Mouse (Mus musculus) intestine, embryonic 14.5 days (tissue): ENCODE measurements around the gene Mgat4b. TPM values are rescaled to one million over a fixed set of nuclear protein-coding genes. Genes with fewer than 3 reads are reported as not detected.

Source experiments
- ATAC-seq: fragments of 200-750 bp; cut with Nextera tagmentation; replicated peaks from 2 replicates; pipeline ENCODE4 v1.8.0; 2017; ENCODE audit warnings: low read depth, moderate number of reproducible peaks, moderate TSS enrichment, moderate library complexity; ENCODE audit not compliant: low FRiP score, low TSS enrichment
- DNase-seq: peaks from one replicate; pipeline ENCODE4 v3.0.0-alpha.2; 2018; ENCODE audit warnings: low spot score
- H3K27ac ChIP-seq: fragments of 300-500 bp; sonication (generic); 2 replicates; pipeline ENCODE4 v1.5.1; 2014; ENCODE audit warnings: low read depth, mild to moderate bottlenecking, control low read depth
- H3K27me3 ChIP-seq: fragments of 300-500 bp; sonication (generic); replicated peaks from 2 replicates; pipeline ENCODE4 v1.6.1; 2014; ENCODE audit warnings: low read length, control low read depth; ENCODE audit not compliant: control insufficient read depth, insufficient read depth
- H3K36me3 ChIP-seq: fragments of 300-500 bp; sonication (generic); 2 replicates; pipeline ENCODE4 v1.6.1; 2014; ENCODE audit warnings: low read length, control low read depth; ENCODE audit not compliant: control insufficient read depth, insufficient read depth
- H3K4me1 ChIP-seq: fragments of 300-500 bp; sonication (generic); replicated peaks from 2 replicates; pipeline ENCODE4 v1.6.1; 2014; ENCODE audit warnings: low read length, control low read depth, mixed read lengths; ENCODE audit not compliant: control insufficient read depth, insufficient read depth
- H3K4me2 ChIP-seq: fragments of 300-500 bp; sonication (generic); 2 replicates; pipeline ENCODE4 v1.6.1; 2014; ENCODE audit warnings: low read length
- H3K4me3 ChIP-seq: fragments of 300-500 bp; sonication (generic); 2 replicates; pipeline ENCODE4 v1.5.1; 2014; ENCODE audit warnings: low read depth, low read length, control low read depth, mixed read lengths
- H3K9ac ChIP-seq: fragments of 300-500 bp; sonication (generic); 2 replicates; pipeline ENCODE4 v1.6.1; 2014; ENCODE audit warnings: mild to moderate bottlenecking, low read length
- H3K9me3 ChIP-seq: fragments of 300-500 bp; sonication (generic); 2 replicates; pipeline ENCODE4 v1.6.1; 2016; ENCODE audit warnings: low read length, control low read depth; ENCODE audit not compliant: control insufficient read depth
- WGBS: fragments of 180-500 bp; shearing (Covaris S2); extraction: QIAGEN DNeasy Blood & Tissue Kit; methylation state at CpG from one replicate; pipeline ENCODE4 v1.1.7; 2014; 5-methylcytosine and 5-hydroxymethylcytosine counted together
- polyA plus RNA-seq: library from polyadenylated mRNA; unstranded; fragments of >200 nt; fragmentation: Nextera tagmentation; extraction: Ambion mirVana; gene quantifications from 2 replicates; pipeline ENCODE4 v1.2.1, GENCODE M21; 2014

Mgat4b gene
- polyA plus RNA-seq, 1 experiment from 2014 or later: 24.4 TPM

DNA sequence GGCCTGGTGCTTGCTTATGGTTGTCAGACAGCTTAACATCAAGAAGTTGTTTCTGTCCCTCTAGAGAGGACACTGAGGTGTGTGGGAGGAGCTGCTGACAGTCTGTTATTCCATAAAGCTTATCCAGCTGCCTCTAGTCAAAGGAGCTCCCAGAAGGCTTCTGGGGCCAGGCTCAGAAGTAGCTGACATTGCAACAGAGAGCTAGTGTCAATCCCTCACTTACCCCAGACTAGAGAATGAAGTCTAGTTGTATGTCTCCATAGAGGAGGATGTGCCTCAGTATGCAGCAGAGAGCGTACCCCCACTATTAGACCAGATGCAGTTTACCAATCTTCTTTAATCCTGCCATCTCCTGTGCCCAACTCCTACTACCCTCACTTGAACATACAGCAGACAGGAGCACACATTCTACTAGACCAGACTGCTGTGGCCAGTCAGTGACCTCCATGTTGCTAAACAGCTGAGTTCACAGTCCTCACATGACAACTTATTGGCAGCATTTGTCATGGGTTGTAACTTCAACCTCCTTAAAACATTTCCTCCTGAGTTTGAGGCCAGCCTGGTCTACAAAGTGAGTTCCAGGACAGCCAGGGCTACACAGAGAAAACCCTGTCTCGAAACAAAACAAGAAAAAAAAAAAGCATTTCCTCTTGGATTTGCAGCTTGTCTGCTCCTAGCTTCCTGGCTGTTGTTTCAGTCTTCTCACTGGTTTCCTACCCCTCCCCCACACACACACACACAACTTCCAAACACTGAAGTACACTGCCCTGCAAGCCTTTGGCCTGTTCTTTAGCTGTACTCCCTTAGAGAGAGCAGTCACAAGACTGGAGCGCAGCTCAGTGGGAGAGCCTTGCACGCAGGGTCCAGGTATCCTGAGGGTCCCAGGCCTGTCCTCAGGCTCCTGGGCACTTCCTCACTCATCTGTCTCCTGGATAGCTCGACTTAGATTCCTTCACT lies 31.9 kb upstream of the Mgat4b start:
- no peak for DNase-seq
- Histone ChIP-seq H3K4me2 (no peak overlapping the region), H3K27ac (no peak overlapping the region), H3K27me3 (no peaks in the 10 kb centered on the region), H3K9ac (no peak overlapping the region), H3K4me1 (peaks cover 6% of the 10 kb centered on the region), H3K4me3 (no peak overlapping the region), H3K9me3 (no peaks in the 10 kb centered on the region), H3K36me3 (no peaks in the 10 kb centered on the region; the same call in 1 of the 2 replicates)
- WGBS: 73% methylated on average over 5 of the region's 5 CpGs
- ATAC-seq: no peak

DNA sequence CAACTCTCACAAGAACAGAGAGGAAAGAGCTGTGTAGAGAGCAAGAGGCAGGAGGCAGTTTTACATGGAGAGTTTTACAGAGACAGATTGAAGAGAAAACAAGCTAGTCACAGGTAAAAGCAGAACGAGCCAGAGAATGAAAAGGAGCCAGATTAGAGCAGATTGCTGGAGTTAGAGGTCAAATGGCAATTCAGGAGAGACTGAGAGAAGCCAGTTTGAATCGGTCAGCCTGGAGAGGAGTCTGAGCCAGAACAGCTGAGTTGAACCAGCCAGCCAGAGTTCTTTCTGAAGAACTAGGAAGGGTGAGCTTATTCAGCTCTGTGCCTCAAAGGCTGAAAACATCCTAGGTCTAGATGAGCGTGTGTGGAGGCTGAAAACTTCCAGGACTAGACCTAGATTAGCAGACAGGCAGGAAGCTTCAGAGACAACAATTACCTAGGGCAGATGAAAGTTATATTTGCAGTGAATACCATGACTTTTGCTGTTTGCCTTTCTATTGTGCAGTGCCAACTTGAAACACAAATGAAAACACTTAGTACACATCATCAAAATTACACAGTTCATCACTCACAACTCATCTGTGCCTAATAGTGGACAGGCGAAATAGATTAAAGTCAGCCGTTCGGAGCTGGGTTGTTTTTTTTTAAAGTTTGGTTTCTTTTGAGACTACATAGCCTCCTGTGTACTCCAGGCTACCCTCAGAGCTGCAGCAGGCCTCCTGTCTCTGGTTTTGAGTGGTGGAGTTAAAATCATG lies 30.0 kb upstream of the Mgat4b start:
- no peak overlapping the region for H3K4me3 ChIP-seq
- no peak overlapping the region for H3K9ac ChIP-seq
- DNase-seq (no peak), ATAC-seq (no peak)
- H3K4me1 ChIP-seq: peaks cover under 1% of the 10 kb centered on the region
- WGBS: 77% methylated on average over 6 of the region's 6 CpGs
- no peaks in the 10 kb centered on the region; the same call in 1 of the 2 replicates for H3K36me3 ChIP-seq
- no peak overlapping the region for H3K27ac ChIP-seq
- no peak overlapping the region for H3K4me2 ChIP-seq
- H3K27me3 ChIP-seq: no peaks in the 10 kb centered on the region
- H3K9me3 ChIP-seq: no peaks in the 10 kb centered on the region

- H3K27ac ChIP-seq: no peak overlapping the region
- no peak for DNase-seq
- no peak overlapping the region for H3K4me3 ChIP-seq
- H3K9me3 ChIP-seq: no peaks in the 10 kb centered on the region
- no peaks in the 10 kb centered on the region for H3K27me3 ChIP-seq
- 84% methylated on average over 4 of the region's 4 CpGs for WGBS
- no peaks in the 10 kb centered on the region; the same call in 1 of the 2 replicates for H3K36me3 ChIP-seq
- ATAC-seq: no peak
- no peaks in the 10 kb centered on the region for H3K4me1 ChIP-seq
- no peak overlapping the region for H3K4me2 ChIP-seq
- no peak overlapping the region for H3K9ac ChIP-seq
Observed at GRCm38 (mm10) chr11:50182702-50183101, 28.0 kb upstream of the Mgat4b start.

GRCm38 (mm10) chr11:50184788-50185187 lies 25.9 kb upstream of the Mgat4b start:
- no peak overlapping the region for H3K9ac ChIP-seq
- ATAC-seq (no peak), DNase-seq (no peak)
- H3K27me3 ChIP-seq: no peaks in the 10 kb centered on the region
- no peak overlapping the region for H3K4me2 ChIP-seq
- H3K36me3 ChIP-seq: no peaks in the 10 kb centered on the region; the same call in 1 of the 2 replicates
- 0 out of 2 replicates have a peak, but pooled peaks cover 3% of the 10 kb centered on the region for H3K4me1 ChIP-seq
- H3K4me3 ChIP-seq: no peak overlapping the region
- WGBS: 83% methylated on average over 3 of the region's 3 CpGs
- no peaks in the 10 kb centered on the region for H3K9me3 ChIP-seq
- no peak overlapping the region for H3K27ac ChIP-seq

- H3K27ac ChIP-seq: no peak overlapping the region
- WGBS: 67% methylated on average over 7 of the region's 7 CpGs
- ATAC-seq: no peak
Observed at GRCm38 (mm10) chr11:50188682-50189081, 22.0 kb upstream of the Mgat4b start.

DNA sequence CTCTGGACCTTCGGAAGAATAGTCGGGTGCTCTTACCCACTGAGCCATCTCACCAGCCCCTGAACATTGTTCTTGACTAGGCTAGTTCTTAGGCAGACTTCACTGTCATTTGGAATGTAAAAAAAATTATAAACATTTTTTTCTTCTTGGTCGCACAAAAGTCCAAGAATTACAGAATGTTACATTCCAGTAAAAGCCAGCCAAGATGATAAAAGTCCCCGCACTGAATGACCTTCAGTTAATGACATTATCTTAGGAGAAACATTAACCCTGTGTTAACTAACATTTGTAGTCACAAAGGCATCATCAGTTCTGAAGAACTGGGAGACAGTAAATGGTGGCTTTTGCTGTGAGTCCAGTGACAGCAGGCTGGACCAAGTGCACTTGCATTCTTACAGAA lies 20.3 kb upstream of the Mgat4b start:
- Histone ChIP-seq H3K27ac (no peak overlapping the region), H3K4me3 (no peak overlapping the region), H3K4me1 (0 out of 2 replicates have a peak, but pooled peaks cover 3% of the 10 kb centered on the region), H3K27me3 (no peaks in the 10 kb centered on the region), H3K4me2 (no peak overlapping the region), H3K9me3 (no peaks in the 10 kb centered on the region), H3K36me3 (no peaks in the 10 kb centered on the region), H3K9ac (no peak overlapping the region)
- no peak for DNase-seq
- ATAC-seq: no peak
- WGBS: 72% methylated on average over 4 of the region's 4 CpGs

More at GRCm38 (mm10) chr11:50188682-50189081, 22.0 kb upstream of the Mgat4b start:
- H3K36me3 ChIP-seq: no peaks in the 10 kb centered on the region
- H3K4me1 ChIP-seq: 0 out of 2 replicates have a peak, but pooled peaks cover 3% of the 10 kb centered on the region
- no peak for DNase-seq
- H3K4me2 ChIP-seq: no peak overlapping the region
- no peak overlapping the region for H3K9ac ChIP-seq
- H3K4me3 ChIP-seq: no peak overlapping the region
- no peaks in the 10 kb centered on the region for H3K9me3 ChIP-seq
- H3K27me3 ChIP-seq: no peaks in the 10 kb centered on the region

DNA sequence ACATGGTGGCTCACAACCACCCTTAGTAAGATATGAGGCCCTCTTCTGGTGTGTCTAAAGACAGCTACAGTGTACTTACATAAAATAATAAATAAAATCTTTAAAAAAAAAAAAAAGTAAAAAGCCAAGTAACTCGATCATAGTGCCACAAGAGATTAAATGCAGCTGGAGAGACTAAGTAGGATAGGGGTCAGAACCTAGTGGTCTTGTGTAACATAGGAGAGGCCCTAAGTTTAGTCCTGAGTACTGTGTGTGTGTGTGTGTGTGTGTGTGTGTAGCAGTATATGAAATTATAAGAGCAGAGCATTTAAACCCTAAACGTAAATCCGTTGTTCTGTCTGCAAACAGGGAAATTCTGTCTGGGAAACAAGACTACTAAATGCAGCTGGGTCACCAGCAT lies 18.4 kb upstream of the Mgat4b start:
- 81% methylated on average over 3 of the region's 3 CpGs for WGBS
- Histone ChIP-seq H3K9ac (no peak overlapping the region), H3K27ac (no peak overlapping the region), H3K27me3 (no peaks in the 10 kb centered on the region), H3K9me3 (no peaks in the 10 kb centered on the region), H3K4me3 (no peak overlapping the region), H3K4me2 (no peak overlapping the region), H3K4me1 (0 out of 2 replicates have a peak, but pooled peaks cover 3% of the 10 kb centered on the region), H3K36me3 (0 out of 2 replicates have a peak, but pooled peaks cover under 1% of the 10 kb centered on the region)
- DNase-seq (no peak), ATAC-seq (no peak)

DNA sequence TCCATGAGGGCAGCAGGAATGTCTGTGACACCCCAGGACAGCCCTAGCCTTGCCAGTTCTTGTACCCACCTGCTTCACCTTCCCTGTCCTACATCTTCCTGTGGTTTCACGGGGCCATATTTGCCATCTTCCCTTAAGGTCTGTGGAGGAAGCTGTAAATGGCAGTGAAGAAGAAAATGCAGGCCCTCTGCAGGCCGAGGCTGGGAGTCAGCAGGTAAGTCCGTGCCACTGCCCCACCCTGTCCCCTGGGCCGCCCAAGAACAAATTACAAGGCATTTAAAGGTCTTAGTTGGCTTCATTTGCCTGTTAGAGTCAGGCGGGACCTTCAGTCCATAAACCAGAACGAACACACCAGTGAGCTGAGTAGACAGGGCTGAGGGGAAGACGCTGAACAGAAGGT lies 16.6 kb upstream of the Mgat4b start:
- peaks cover 14% of the 10 kb centered on the region for H3K36me3 ChIP-seq
- WGBS: 62% methylated on average over 7 of the region's 7 CpGs
- H3K9me3 ChIP-seq: no peaks in the 10 kb centered on the region
- no peaks in the 10 kb centered on the region for H3K4me1 ChIP-seq
- no peak overlapping the region for H3K4me2 ChIP-seq
- H3K4me3 ChIP-seq: no peak overlapping the region
- H3K27ac ChIP-seq: no peak overlapping the region
- DNase-seq: no peak
- H3K9ac ChIP-seq: no peak overlapping the region
- no peaks in the 10 kb centered on the region for H3K27me3 ChIP-seq
- ATAC-seq: no peak
